Mouse (Mus musculus) brain, embryonic 14.5 days (tissue): ENCODE measurements at regions not wholly inside any gene's neighbourhood (a gene's known extent, or its start where the extent isn't known, plus 50 kb on each side); places are given as distances from the start of the nearest gene placed in this dataset.
A peak's percentile ranks its signal among the peaks of the same experiment; 100 is the strongest.

Experiments
- DNase-seq: peaks from one replicate; pipeline ENCODE4 v3.0.0-alpha.2; 2011; ENCODE audit warnings: low read depth
- CTCF ChIP-seq: fragments of 200-500 bp; IDR thresholded peaks from 2 replicates; pipeline ENCODE4 v1.5.1; 2012; ENCODE audit warnings: inconsistent platforms, mild to moderate bottlenecking, moderate library complexity, borderline replicate concordance; ENCODE audit not compliant: insufficient read depth, insufficient read length; ENCODE audit errors: extremely low read depth
- POLR2A ChIP-seq: fragments of 200-500 bp; IDR thresholded peaks from 2 replicates; pipeline ENCODE4 v1.6.1; 2012; ENCODE audit warnings: mild to moderate bottlenecking, inconsistent platforms, borderline replicate concordance; ENCODE audit not compliant: poor library complexity, insufficient read depth, insufficient read length, severe bottlenecking; ENCODE audit errors: extremely low read depth

GRCm38 (mm10) chr13:37214590-37215282 lies 130.3 kb upstream of the Ly86 start:
- TF ChIP-seq CTCF = no peak
- no peak for TF ChIP-seq POLR2A
- peak; percentile 81 for DNase-seq

DNA sequence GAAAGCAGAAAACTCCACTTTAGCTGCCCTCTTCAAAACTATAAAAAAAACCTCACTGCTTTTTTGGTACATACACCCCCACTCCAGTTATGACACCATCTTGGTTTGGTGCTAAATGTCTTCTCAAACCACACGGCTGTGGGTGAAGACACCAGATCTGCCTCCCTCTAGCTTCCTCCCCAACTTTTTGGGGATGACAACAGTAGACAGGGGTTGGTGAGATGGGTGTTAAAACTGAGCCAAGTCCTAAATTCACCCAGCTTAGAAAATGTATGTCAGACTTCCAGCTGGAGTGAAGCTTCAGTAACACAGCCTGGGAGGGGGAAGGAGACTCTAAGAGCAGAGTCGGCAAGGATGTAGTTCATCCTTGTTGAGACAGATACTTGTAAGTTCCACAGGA lies 147.1 kb upstream of the F13a1 start:
- TF ChIP-seq POLR2A (no peak), CTCF (no peak)
- DNase-seq = no peak

- no peak for DNase-seq
- TF ChIP-seq POLR2A (no peak), CTCF (no peak)
These were observed 145.8 kb upstream of the F13a1 start for GRCm38 (mm10) chr13:37195857-37196256.

GRCm38 (mm10) chr13:37181169-37181787 lies 131.2 kb upstream of the F13a1 start:
- no peak for DNase-seq
- no peak for TF ChIP-seq CTCF
- no peak for TF ChIP-seq POLR2A

- TF ChIP-seq CTCF = no peak
- TF ChIP-seq POLR2A = no peak
- no peak for DNase-seq
These were observed 126.5 kb upstream of the F13a1 start for GRCm38 (mm10) chr13:37176526-37176925.

DNA sequence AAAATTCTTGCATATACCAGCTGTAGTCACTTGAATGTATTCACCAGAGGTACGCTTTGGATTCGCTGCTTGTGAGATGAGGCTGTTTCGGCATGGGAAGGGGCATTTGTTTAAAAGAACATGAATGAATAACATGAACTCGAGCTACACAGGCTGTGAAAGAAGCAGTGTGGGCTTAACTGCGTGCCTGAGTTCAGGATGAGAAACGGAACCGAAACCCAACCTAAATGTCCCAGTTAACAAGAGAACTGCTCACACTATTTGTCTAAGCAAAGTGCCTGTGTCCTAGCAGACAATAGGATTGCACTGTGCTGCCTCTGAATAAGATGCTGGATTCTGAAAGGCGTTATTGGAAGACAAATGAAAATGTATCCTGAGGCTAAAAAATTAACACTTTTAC lies 126.0 kb upstream of the F13a1 start:
- no peak for DNase-seq
- TF ChIP-seq CTCF (no peak), POLR2A (no peak)

DNA sequence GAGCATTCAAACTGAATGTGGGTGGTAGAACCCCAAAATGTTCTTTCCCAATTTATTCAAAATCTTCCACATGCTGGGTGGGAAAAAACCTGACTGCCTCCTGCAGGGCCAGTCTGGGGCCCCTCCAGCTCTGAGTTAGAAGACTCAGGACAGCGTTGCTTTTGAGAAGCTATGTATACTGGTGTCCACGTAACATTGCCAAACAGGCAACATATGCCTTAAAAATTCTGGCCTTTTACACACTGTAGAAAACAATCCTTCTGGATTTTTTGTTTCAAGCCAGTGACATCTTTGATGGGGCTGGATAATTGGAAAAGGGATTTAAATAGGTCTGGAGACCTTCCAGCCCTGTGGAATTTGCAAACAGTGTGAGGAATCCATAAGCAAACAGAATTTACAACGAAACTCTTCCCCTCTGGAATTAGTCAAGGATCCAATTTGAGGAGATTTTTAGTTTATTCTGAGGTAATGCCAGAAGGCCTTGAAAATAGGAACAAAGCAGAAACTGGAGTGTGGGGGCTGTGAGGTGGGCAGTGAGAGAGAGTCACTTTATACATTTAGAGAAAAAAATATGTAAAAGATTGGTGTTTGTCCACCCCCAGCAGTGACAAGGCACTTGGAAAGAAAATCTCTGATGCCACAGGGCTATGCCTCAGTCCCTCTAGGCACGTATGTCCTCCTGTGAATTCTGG lies 108.9 kb upstream of the F13a1 start:
- peak; percentile 57 for DNase-seq
- TF ChIP-seq POLR2A = no peak
- TF ChIP-seq CTCF = no peak

GRCm38 (mm10) chr13:37157808-37158207 lies 107.8 kb upstream of the F13a1 start:
- TF ChIP-seq CTCF = no peak
- TF ChIP-seq POLR2A = no peak
- DNase-seq = no peak

- peak; percentile 91 for DNase-seq
- no peak for TF ChIP-seq POLR2A
- TF ChIP-seq CTCF = no peak
These were observed 101.9 kb upstream of the F13a1 start for GRCm38 (mm10) chr13:37151835-37152516.

DNA sequence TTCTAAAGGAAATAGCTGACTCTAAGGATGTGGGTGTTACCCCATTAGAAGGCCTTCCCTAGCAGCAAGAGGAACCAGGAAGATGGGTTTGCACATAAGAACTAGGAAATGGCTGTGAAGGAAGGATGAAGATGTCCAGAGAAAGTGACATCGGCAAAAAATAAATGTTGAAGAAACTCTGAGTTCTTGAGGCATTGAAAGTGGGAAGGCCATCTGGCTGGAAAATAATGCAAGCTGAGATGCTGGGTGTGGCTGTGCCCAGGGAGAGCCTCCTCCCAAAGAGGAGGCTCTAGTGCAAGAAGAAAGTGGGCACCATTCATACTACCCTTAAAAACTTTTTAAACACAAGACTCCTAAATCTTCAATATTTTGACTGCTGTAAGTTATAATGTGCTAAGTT lies 99.9 kb upstream of the F13a1 start:
- TF ChIP-seq POLR2A = no peak
- TF ChIP-seq CTCF = no peak
- DNase-seq = no peak

DNA sequence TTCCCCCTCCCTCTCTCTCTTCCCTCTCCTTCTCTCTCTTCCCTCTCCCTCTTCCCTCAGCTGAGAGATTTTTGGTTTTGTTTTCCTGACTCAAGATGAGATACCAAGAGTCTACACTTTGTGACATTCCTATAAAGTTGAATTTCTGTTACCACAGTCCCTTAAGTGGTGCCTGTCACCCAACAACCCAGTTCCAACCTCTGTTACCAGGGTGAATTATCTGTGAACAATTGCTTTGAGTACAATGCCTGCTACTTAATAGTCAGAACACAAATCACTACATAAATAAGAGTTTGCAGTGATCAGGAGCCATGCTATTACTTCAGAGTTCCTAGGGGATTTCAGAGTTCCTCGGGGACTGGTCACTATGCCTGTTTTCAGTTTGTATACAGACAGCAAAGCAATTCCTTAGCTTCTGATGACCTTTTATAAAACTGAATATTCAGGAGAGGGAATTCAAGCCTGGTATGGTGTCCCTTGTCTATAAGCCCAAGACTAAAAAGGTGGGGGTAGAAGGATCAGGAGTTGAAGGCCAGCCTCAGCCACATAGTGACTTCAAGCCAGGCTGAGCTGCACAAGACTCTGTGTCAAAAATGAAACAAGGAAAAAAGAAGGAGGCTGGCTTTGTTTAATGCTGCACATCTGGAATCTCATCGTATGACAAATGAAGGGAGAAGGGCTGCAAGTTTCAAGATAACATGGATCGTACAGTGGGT lies 99.2 kb upstream of the F13a1 start:
- peak; percentile 46 for DNase-seq
- no peak for TF ChIP-seq CTCF

- TF ChIP-seq CTCF (no peak), POLR2A (no peak)
- no peak for DNase-seq
These were observed 98.6 kb upstream of the F13a1 start for GRCm38 (mm10) chr13:37148627-37149026.
